In the genomic region with DNA sequence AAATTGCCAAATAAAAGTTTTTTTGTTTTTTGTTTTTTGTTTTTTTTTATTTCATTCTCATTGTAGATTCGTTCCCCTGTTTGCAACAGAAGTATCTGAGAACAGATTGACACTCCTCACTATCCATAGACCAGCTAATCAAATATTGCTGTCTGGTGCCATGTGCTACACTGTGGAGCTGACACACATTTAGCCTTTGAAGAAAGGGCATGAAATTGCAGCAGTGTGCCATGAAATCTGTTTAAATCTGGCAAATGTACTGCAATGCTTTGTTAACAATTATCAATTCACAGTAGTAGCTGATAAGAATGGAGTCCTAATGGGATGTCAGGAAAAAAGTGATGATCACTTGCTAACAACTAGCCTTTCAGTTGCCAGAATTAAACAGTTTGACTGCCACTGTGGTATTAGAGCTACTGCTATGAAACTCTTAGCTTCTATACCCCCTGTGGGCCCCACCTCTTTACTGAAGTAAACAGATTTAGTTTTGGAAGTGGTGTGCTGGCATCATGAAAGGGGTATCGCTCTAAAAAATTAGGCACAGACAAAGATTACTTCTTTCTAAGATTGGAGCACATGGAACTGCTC, we compare ENCODE assay signal across 24 mouse cellular contexts. TPM values are rescaled to one million over a fixed set of nuclear protein-coding genes. Genes with fewer than 3 reads are reported as not detected.
DNase-seq lines count a peak whose midpoint lies in the region; ATAC-seq and TF ChIP-seq lines count a peak whose summit lies in the region.
"Had no signal": no experiment of that assay in that cellular context is flagged by ENCODE, and none has a peak within 500 bp of the region (broad histone marks: within the 10 kb centered on the region; RNA-seq: fewer than 3 reads in every experiment).

No protein-coding gene starts in this region.

- H3K4me1 ChIP-seq in forebrain, embryonic 16.5 days (replicated peaks; ENCODE audit: control insufficient read depth, insufficient read depth, low read length), result no peaks in the 10 kb centered on the region
- H3K4me1 ChIP-seq in forebrain, embryonic 13.5 days, result no peaks in the 10 kb centered on the region
- H3K4me1 ChIP-seq in liver, adult 2 months (ENCODE audit: control insufficient read depth, insufficient read depth, low read length), result peaks cover 4% of the 10 kb centered on the region; the same call in 1 of the 2 replicates
- no peaks in the 10 kb centered on the region for H3K4me1 ChIP-seq in liver, postnatal 0 days (ENCODE audit: insufficient read depth)
- H3K4me1 ChIP-seq: embryonic facial prominence, embryonic 12.5 days; embryonic facial prominence, embryonic 15.5 days; hindbrain, embryonic 12.5 days; hindbrain, embryonic 15.5 days had no signal

- TF ChIP-seq EP300 in liver, postnatal 0 days (IDR thresholded peaks at IDR 0.05; ENCODE audit: low read depth), result no peak

- H3K4me3 ChIP-seq in forebrain, embryonic 16.5 days (replicated peaks; ENCODE audit: low read length), result no peak overlapping the region
- H3K4me3 ChIP-seq in forebrain, embryonic 13.5 days, result no peak overlapping the region
- no peak overlapping the region for H3K4me3 ChIP-seq in liver, adult 2 months (ENCODE audit: insufficient read depth, low read depth, low read length)
- no peak overlapping the region for H3K4me3 ChIP-seq in liver, postnatal 0 days (ENCODE audit: low read depth, low read length)
- H3K4me3 ChIP-seq: embryonic facial prominence, embryonic 12.5 days; embryonic facial prominence, embryonic 15.5 days; heart, adult 2 months; heart, embryonic 10.5 days; heart, embryonic 13.5 days; hindbrain, embryonic 12.5 days; hindbrain, embryonic 15.5 days had no signal

- ATAC-seq in forebrain, embryonic 16.5 days, result peak; percentile 76; the same call in 1 of the 2 replicates
- ATAC-seq in forebrain, embryonic 13.5 days, result no peak
- no peak for ATAC-seq in liver, postnatal 0 days
- ATAC-seq: CD4-positive, CD25-positive, alpha-beta regulatory T cell, adult 4 months; intestine, postnatal 0 days had no signal

- H3K79me2 ChIP-seq in liver, adult 2 months (ENCODE audit: control insufficient read depth, insufficient read depth, low read length), result no peaks in the 10 kb centered on the region

- peak; percentile 28 for DNase-seq in liver, adult 2 months (ENCODE audit: extremely low read depth, low read depth, low spot score)
- no peak for DNase-seq in liver, postnatal 0 days
- peak; percentile 41 for DNase-seq in brain, embryonic 14.5 days (ENCODE audit: low read depth)
- DNase-seq in brain, embryonic 18.5 days (ENCODE audit: low read depth, low spot score), result peak; percentile 2
- DNase-seq: adrenal gland, adult 8-10 months; adrenal gland, postnatal 25 days; cerebellum, adult 11 months; cerebellum, adult 2 months; cerebellum, adult 9-11 months; cerebellum, postnatal 25 days; gastrocnemius, postnatal 10 days; gastrocnemius, postnatal 36 days; heart, adult 2 months; heart, postnatal 14 days had no signal

- H3K9ac ChIP-seq in forebrain, embryonic 16.5 days (replicated peaks; ENCODE audit: low read depth, low read length), result no peak overlapping the region
- no peak overlapping the region for H3K9ac ChIP-seq in forebrain, embryonic 13.5 days
- no peak overlapping the region for H3K9ac ChIP-seq in liver, adult 2 months (ENCODE audit: low read depth, low read length)
- no peak overlapping the region for H3K9ac ChIP-seq in liver, postnatal 0 days (replicated peaks)
- H3K9ac ChIP-seq: embryonic facial prominence, embryonic 12.5 days; embryonic facial prominence, embryonic 15.5 days; heart, embryonic 13.5 days; hindbrain, embryonic 12.5 days; hindbrain, embryonic 15.5 days had no signal

- 74% methylated on average over 2 of the region's 2 CpGs for WGBS in forebrain, embryonic 16.5 days
- 87% methylated on average over 2 of the region's 2 CpGs for WGBS in forebrain, embryonic 13.5 days
- WGBS in liver, adult 2 months, result 77% methylated on average over 2 of the region's 2 CpGs
- 60% methylated on average over 2 of the region's 2 CpGs for WGBS in liver, postnatal 0 days (ENCODE audit: insufficient replicate concordance)

- no peak for TF ChIP-seq POLR2A in liver, adult 2 months (IDR thresholded peaks at IDR 0.05; ENCODE audit: extremely low read depth, insufficient read depth, low read length)
- no peak for TF ChIP-seq POLR2A in brain, embryonic 14.5 days (IDR thresholded peaks at IDR 0.05; ENCODE audit: borderline replicate concordance, extremely low read depth, insufficient read depth, insufficient read length, poor library complexity, severe bottlenecking)

- H3K4me2 ChIP-seq in forebrain, embryonic 16.5 days (ENCODE audit: low read length), result no peak overlapping the region
- no peak overlapping the region for H3K4me2 ChIP-seq in forebrain, embryonic 13.5 days
- H3K4me2 ChIP-seq in liver, postnatal 0 days (ENCODE audit: low read depth, low read length), result no peak overlapping the region
- H3K4me2 ChIP-seq: embryonic facial prominence, embryonic 12.5 days; embryonic facial prominence, embryonic 15.5 days; heart, embryonic 13.5 days; hindbrain, embryonic 12.5 days; hindbrain, embryonic 15.5 days had no signal

- H3K27ac ChIP-seq in forebrain, embryonic 16.5 days (ENCODE audit: low read length), result no peak overlapping the region
- no peak overlapping the region for H3K27ac ChIP-seq in forebrain, embryonic 13.5 days
- no peak overlapping the region for H3K27ac ChIP-seq in liver, adult 2 months (replicated peaks; ENCODE audit: insufficient read depth, low read depth, low read length)
- no peak overlapping the region for H3K27ac ChIP-seq in liver, postnatal 0 days (ENCODE audit: low read depth)
- H3K27ac ChIP-seq: embryonic facial prominence, embryonic 12.5 days; embryonic facial prominence, embryonic 15.5 days; heart, adult 2 months; heart, embryonic 10.5 days; heart, embryonic 13.5 days; hindbrain, embryonic 12.5 days; hindbrain, embryonic 15.5 days had no signal

- no peaks in the 10 kb centered on the region for H3K27me3 ChIP-seq in forebrain, embryonic 16.5 days (replicated peaks; ENCODE audit: control insufficient read depth, insufficient read depth, low read length)
- no peaks in the 10 kb centered on the region for H3K27me3 ChIP-seq in forebrain, embryonic 13.5 days
- H3K27me3 ChIP-seq in liver, adult 2 months (ENCODE audit: control insufficient read depth, insufficient read depth, low read length), result no peaks in the 10 kb centered on the region
- no peaks in the 10 kb centered on the region for H3K27me3 ChIP-seq in liver, postnatal 0 days (ENCODE audit: insufficient read depth, low read length)
- H3K27me3 ChIP-seq: embryonic facial prominence, embryonic 12.5 days; embryonic facial prominence, embryonic 15.5 days; heart, embryonic 13.5 days; hindbrain, embryonic 12.5 days; hindbrain, embryonic 15.5 days had no signal

- no peak for TF ChIP-seq CTCF in liver, adult 2 months (IDR thresholded peaks at IDR 0.05; ENCODE audit: low read depth, low read length)
- no peak for TF ChIP-seq CTCF in liver, postnatal 0 days (IDR thresholded peaks at IDR 0.05; ENCODE audit: low read depth)
- TF ChIP-seq CTCF in brain, embryonic 14.5 days (IDR thresholded peaks at IDR 0.05; ENCODE audit: borderline replicate concordance, extremely low read depth, insufficient read depth, insufficient read length), result no peak

- no peaks in the 10 kb centered on the region for H3K9me3 ChIP-seq in forebrain, embryonic 16.5 days (ENCODE audit: control insufficient read depth, low read length)
- no peaks in the 10 kb centered on the region for H3K9me3 ChIP-seq in forebrain, embryonic 13.5 days (replicated peaks)
- no peaks in the 10 kb centered on the region for H3K9me3 ChIP-seq in liver, postnatal 0 days (ENCODE audit: low read length)
- H3K9me3 ChIP-seq: embryonic facial prominence, embryonic 12.5 days; embryonic facial prominence, embryonic 15.5 days; heart, embryonic 10.5 days; heart, embryonic 13.5 days; hindbrain, embryonic 12.5 days; hindbrain, embryonic 15.5 days had no signal

- no peaks in the 10 kb centered on the region for H3K36me3 ChIP-seq in forebrain, embryonic 16.5 days (ENCODE audit: control insufficient read depth, insufficient read depth)
- no peaks in the 10 kb centered on the region for H3K36me3 ChIP-seq in forebrain, embryonic 13.5 days (ENCODE audit: poor library complexity, severe bottlenecking)
- no peaks in the 10 kb centered on the region for H3K36me3 ChIP-seq in liver, adult 2 months (ENCODE audit: control insufficient read depth, insufficient read depth, low read length)
- no peaks in the 10 kb centered on the region for H3K36me3 ChIP-seq in liver, postnatal 0 days (replicated peaks; ENCODE audit: insufficient read depth, low read length)
- H3K36me3 ChIP-seq: embryonic facial prominence, embryonic 12.5 days; embryonic facial prominence, embryonic 15.5 days; heart, embryonic 10.5 days; heart, embryonic 13.5 days; hindbrain, embryonic 12.5 days; hindbrain, embryonic 15.5 days had no signal

RNA-seq across cellular contexts. Expression of a gene that starts 41.3 kb away (rescaled TPM):
- polyA plus RNA-seq in forebrain, embryonic 16.5 days (2015; fragmentation: Nextera tagmentation; extraction: Ambion mirVana), result 349 and 369 TPM in 2 replicates
- polyA plus RNA-seq in forebrain, embryonic 13.5 days (2015; fragmentation: Nextera tagmentation; extraction: Ambion mirVana), result 358 and 389 TPM in 2 replicates
- total RNA-seq in liver, adult 2 months (2014; rRNA removed), result 45.9 and 49.5 TPM in 2 replicates
- polyA plus RNA-seq in liver, adult 2 months (2012; rRNA removed), result 29.3 and 34.4 TPM in 2 replicates
- polyA plus RNA-seq in liver, postnatal 0 days (2015; fragmentation: Nextera tagmentation; extraction: Ambion mirVana), result 109 and 111 TPM in 2 replicates
- 140 and 195 TPM in 2 replicates for polyA plus RNA-seq in brain, embryonic 14.5 days (2012; rRNA removed)
